Mouse (Mus musculus) hindbrain, embryonic 16.5 days (tissue): Measurements from ENCODE around the gene Hoxc5. TPM values are rescaled to one million over a fixed set of nuclear protein-coding genes. Genes with fewer than 3 reads are reported as not detected.

Experiments used
- ATAC-seq: fragments of 200-750 bp; cut with Nextera tagmentation; 2 replicates; pipeline ENCODE4 v1.8.0; 2017; ENCODE audit warnings: moderate TSS enrichment, moderate library complexity
- H3K27ac ChIP-seq: fragments of 300-500 bp; sonication (generic); 2 replicates; pipeline ENCODE4 v1.5.1; 2014; ENCODE audit warnings: low read depth, mild to moderate bottlenecking, control low read depth, low read length, moderate library complexity
- H3K27me3 ChIP-seq: fragments of 300-500 bp; sonication (generic); replicated peaks from 2 replicates; pipeline ENCODE4 v1.6.1; 2014; ENCODE audit warnings: low read length; ENCODE audit not compliant: control insufficient read depth, insufficient read depth
- H3K36me3 ChIP-seq: fragments of 300-500 bp; sonication (generic); 2 replicates; pipeline ENCODE4 v1.6.1; 2014; ENCODE audit warnings: mild to moderate bottlenecking, low read length, moderate library complexity, mixed read lengths; ENCODE audit not compliant: control insufficient read depth, insufficient read depth
- H3K4me1 ChIP-seq: fragments of 300-500 bp; sonication (generic); 2 replicates; pipeline ENCODE4 v1.6.1; 2014; ENCODE audit warnings: low read depth, low read length; ENCODE audit not compliant: control insufficient read depth, insufficient read depth
- H3K4me2 ChIP-seq: fragments of 300-500 bp; sonication (generic); 2 replicates; pipeline ENCODE4 v1.6.1; 2014; ENCODE audit warnings: mild to moderate bottlenecking, low read length, control low read depth, moderate library complexity
- H3K4me3 ChIP-seq: fragments of 300-500 bp; sonication (generic); 2 replicates; pipeline ENCODE4 v1.5.1; 2014; ENCODE audit warnings: mild to moderate bottlenecking, low read length, control low read depth, moderate library complexity
- H3K9ac ChIP-seq: fragments of 300-500 bp; sonication (generic); 2 replicates; pipeline ENCODE4 v1.6.1; 2014; ENCODE audit warnings: low read depth, mild to moderate bottlenecking, control low read depth, low read length, moderate library complexity
- H3K9me3 ChIP-seq: fragments of 300-500 bp; sonication (generic); 2 replicates; pipeline ENCODE4 v1.6.1; 2014; ENCODE audit warnings: mild to moderate bottlenecking, low read length, moderate library complexity; ENCODE audit not compliant: control insufficient read depth
- WGBS: fragments of 180-500 bp; shearing (Covaris S2); extraction: QIAGEN DNeasy Blood & Tissue Kit; methylation state at CpG from one replicate; pipeline ENCODE4 v1.1.7; 2014; 5-methylcytosine and 5-hydroxymethylcytosine counted together
- microRNA counts: library from miRNA; unstranded; fragments of <30 nt; microRNA quantifications from one replicate; lab custom pipeline; 2016
- microRNA-seq: library from miRNA; unstranded; fragments of <30 nt; microRNA quantifications from one replicate; pipeline ENCODE4, GENCODE M21; 2017
- polyA plus RNA-seq: library from polyadenylated mRNA; unstranded; fragments of >200 nt; fragmentation: Nextera tagmentation; extraction: Ambion mirVana; gene quantifications from 2 replicates; pipeline ENCODE4 v1.2.1, GENCODE M21; 2015

Hoxc5 gene
- polyA plus RNA-seq, 1 experiment from 2014 or later = 19.1 TPM

- Histone ChIP-seq H3K27me3 (peaks cover 46% of the 10 kb centered on the region), H3K9me3 (no peaks in the 10 kb centered on the region), H3K4me2 (no peak overlapping the region), H3K27ac (peak overlapping the region; percentile 9; the same call in 1 of the 2 replicates), H3K4me3 (no peak overlapping the region), H3K9ac (no peak overlapping the region), H3K4me1 (peaks cover 9% of the 10 kb centered on the region; the same call in 1 of the 2 replicates), H3K36me3 (no peaks in the 10 kb centered on the region)
- WGBS = 38% methylated on average over 7 of the region's 7 CpGs
- peak; percentile 43; the same call in 1 of the 2 replicates for ATAC-seq
These were observed 98.4 kb downstream of the Hoxc5 start for GRCm38 (mm10) chr15:103065642-103066041.

MicroRNAs encoded within 50 kb of the gene (microRNA counts, 519-probe panel; counts per million panel counts)
- microRNA mmu-miR-615-3p (lab: Ali Mortazavi, UCI) (855 counts per million, percentile 4 among the panel's probes with 10 or more counts), microRNA mmu-miR-615-5p (lab: Ali Mortazavi, UCI) (not detected)

Small RNA genes within 50 kb of the gene (microRNA-seq; reads per million reads assigned to microRNA genes)
- gene Mir196a-2 (5.2 reads per million, percentile 18 among the genes with 10 or more reads in this experiment), gene Mir615 (1,326 reads per million, percentile 79 among the genes with 10 or more reads in this experiment)

Other genes with a start within 250 kb of the Hoxc5 start
- 34.6 and 40.9 TPM in 2 replicates for gene Calcoco1, start 245.3 kb upstream of the Hoxc5 start, polyA plus RNA-seq
- gene Hoxc13, start 46.3 kb upstream of the Hoxc5 start, polyA plus RNA-seq = not detected in 2 replicates
- not detected in 2 replicates for gene Hoxc12, start 30.7 kb upstream of the Hoxc5 start, polyA plus RNA-seq
- not detected in 2 replicates for gene Hoxc11, start 13.0 kb upstream of the Hoxc5 start, polyA plus RNA-seq
- gene Hoxc10, start 647 bp upstream of the Hoxc5 start, polyA plus RNA-seq = not detected in 2 replicates
- 0.16 and 0.31 TPM in 2 replicates for gene Hoxc9, start 9.0 kb downstream of the Hoxc5 start, polyA plus RNA-seq
- 3.2 and 9.9 TPM in 2 replicates for gene Hoxc8, start 23.2 kb downstream of the Hoxc5 start, polyA plus RNA-seq
- gene Hoxc6, start 30.8 kb downstream of the Hoxc5 start, polyA plus RNA-seq = 4.0 and 9.0 TPM in 2 replicates
- gene Hoxc4, start 51.5 kb downstream of the Hoxc5 start, polyA plus RNA-seq = 57.7 and 61.2 TPM in 2 replicates
- 25.1 and 29.1 TPM in 2 replicates for gene Smug1, start 199.6 kb downstream of the Hoxc5 start, polyA plus RNA-seq